Mouse (Mus musculus): ENCODE results near the gene Dmkn. TPM values are rescaled to one million over a fixed set of nuclear protein-coding genes. Genes with fewer than 3 reads are reported as not detected.

Gene Dmkn
- total RNA-seq, 2 experiments from 2014 or later: 4.2 to 6.0 TPM

- peak; percentile 63 to 65 for DNase-seq (ENCODE audit: low spot score in 2 of 2)
Measured at GRCm38 (mm10) chr7:30758853-30759252, 4.7 kb upstream of the Dmkn start.

GRCm38 (mm10) chr7:30761769-30762352 is 1.7 kb upstream of the Dmkn start:
- DNase-seq (ENCODE audit: low spot score in 2 of 2): no peak

GRCm38 (mm10) chr7:30765173-30765572 is 1.6 kb downstream of the Dmkn start:
- no peak for DNase-seq (ENCODE audit: low spot score in 2 of 2)

GRCm38 (mm10) chr7:30766408-30766807 is 2.9 kb downstream of the Dmkn start:
- no peak for DNase-seq (ENCODE audit: low spot score in 2 of 2)

- DNase-seq (ENCODE audit: low spot score in 2 of 2): no peak
Measured at GRCm38 (mm10) chr7:30769236-30769635, 5.7 kb downstream of the Dmkn start.

- DNase-seq (ENCODE audit: low spot score in 2 of 2): no peak
Measured at GRCm38 (mm10) chr7:30776104-30776503, 12.5 kb downstream of the Dmkn start.

GRCm38 (mm10) chr7:30777081-30777579 is 13.6 kb downstream of the Dmkn start:
- no peak for DNase-seq (ENCODE audit: low spot score in 2 of 2)

GRCm38 (mm10) chr7:30777911-30778310 is 14.4 kb downstream of the Dmkn start:
- DNase-seq (ENCODE audit: low spot score in 2 of 2): no peak

- DNase-seq (ENCODE audit: low spot score in 2 of 2): no peak
Measured at GRCm38 (mm10) chr7:30781792-30782191, 18.2 kb downstream of the Dmkn start.

GRCm38 (mm10) chr7:30782658-30783057 is 19.1 kb downstream of the Dmkn start:
- DNase-seq (ENCODE audit: low spot score in 2 of 2): no peak

GRCm38 (mm10) chr7:30785154-30785553 is 21.6 kb downstream of the Dmkn start:
- no peak for DNase-seq (ENCODE audit: low spot score in 2 of 2)

GRCm38 (mm10) chr7:30785721-30786546 is 22.4 kb downstream of the Dmkn start:
- DNase-seq (ENCODE audit: low spot score in 2 of 2): no peak

- no peak for DNase-seq (ENCODE audit: low spot score in 2 of 2)
Measured at GRCm38 (mm10) chr7:30787377-30788022, 23.9 kb downstream of the Dmkn start, which contains the start of gene Krtdap. Krtdap (plus strand) TSS chr7:30787896.

GRCm38 (mm10) chr7:30790141-30790540 is 26.6 kb downstream of the Dmkn start:
- DNase-seq (ENCODE audit: low spot score in 2 of 2): no peak

- no peak for DNase-seq (ENCODE audit: low spot score in 2 of 2)
Measured at GRCm38 (mm10) chr7:30791921-30792320, 28.4 kb downstream of the Dmkn start.

- no peak for DNase-seq (ENCODE audit: low spot score in 2 of 2)
Measured at GRCm38 (mm10) chr7:30794921-30795320, 31.4 kb downstream of the Dmkn start.

GRCm38 (mm10) chr7:30796790-30797189 is 33.2 kb downstream of the Dmkn start:
- no peak for DNase-seq (ENCODE audit: low spot score in 2 of 2)

GRCm38 (mm10) chr7:30800653-30801052 is 37.1 kb downstream of the Dmkn start:
- DNase-seq (ENCODE audit: low spot score in 2 of 2): no peak

- no peak for DNase-seq (ENCODE audit: low spot score in 2 of 2)
Measured at GRCm38 (mm10) chr7:30803256-30803655, 39.7 kb downstream of the Dmkn start.

GRCm38 (mm10) chr7:30804026-30804715 is 40.6 kb downstream of the Dmkn start:
- DNase-seq (ENCODE audit: low spot score in 2 of 2): no peak

GRCm38 (mm10) chr7:30805924-30806323 is 42.4 kb downstream of the Dmkn start:
- peak; percentile 50 to 69 for DNase-seq (ENCODE audit: low spot score in 2 of 2)

Data from adrenal gland, adult 18-20 months (tissue).